Mouse (Mus musculus): ENCODE data around the gene Srpx2. TPM values are rescaled to one million over a fixed set of nuclear protein-coding genes. Genes with fewer than 3 reads are reported as not detected.

Srpx2 gene
- polyA plus RNA-seq, 1 experiment from 2014 or later, result 3.8 TPM

DNA sequence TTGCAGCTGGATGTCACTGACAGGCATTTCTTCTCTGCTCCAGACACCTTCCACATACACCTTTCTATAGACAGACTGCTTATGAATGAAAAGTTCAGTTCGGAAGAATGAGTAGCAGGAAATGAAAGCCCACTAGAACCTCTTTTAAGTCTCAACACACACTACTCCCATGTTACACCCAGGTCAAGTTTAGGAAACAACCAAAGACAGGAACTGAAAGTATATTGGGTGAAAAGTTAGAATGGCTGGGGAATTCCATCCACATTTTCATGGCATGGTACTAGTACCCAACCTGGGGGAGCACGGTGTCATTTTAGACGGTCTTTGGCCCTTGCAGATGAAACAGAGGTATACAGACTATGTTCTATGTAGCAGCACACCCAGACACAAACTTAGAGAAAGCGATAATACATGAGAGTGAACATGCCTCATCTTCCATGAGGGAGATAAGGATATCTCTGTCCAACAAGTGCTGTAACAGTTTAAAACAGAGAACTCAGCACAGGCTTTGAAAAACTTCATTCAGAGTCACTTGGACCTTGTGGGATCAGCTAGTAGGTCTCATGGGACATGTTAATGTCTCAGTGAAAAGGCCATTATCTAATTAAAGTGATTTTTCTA, 28.5 kb downstream of the Srpx2 start:
- WGBS, result 81% methylated on average over 4 of the region's 4 CpGs
- no peak overlapping the region for H3K9ac ChIP-seq
- no peaks in the 10 kb centered on the region for H3K4me1 ChIP-seq
- H3K27me3 ChIP-seq, result peaks cover 19% of the 10 kb centered on the region
- H3K9me3 ChIP-seq (replicated peaks), result no peaks in the 10 kb centered on the region
- H3K36me3 ChIP-seq, result no peaks in the 10 kb centered on the region
- H3K4me3 ChIP-seq (replicated peaks), result no peak overlapping the region
- no peak overlapping the region for H3K27ac ChIP-seq
- no peak for ATAC-seq (replicated peaks; ENCODE audit: low FRiP score)
- H3K4me2 ChIP-seq, result no peak overlapping the region

DNA sequence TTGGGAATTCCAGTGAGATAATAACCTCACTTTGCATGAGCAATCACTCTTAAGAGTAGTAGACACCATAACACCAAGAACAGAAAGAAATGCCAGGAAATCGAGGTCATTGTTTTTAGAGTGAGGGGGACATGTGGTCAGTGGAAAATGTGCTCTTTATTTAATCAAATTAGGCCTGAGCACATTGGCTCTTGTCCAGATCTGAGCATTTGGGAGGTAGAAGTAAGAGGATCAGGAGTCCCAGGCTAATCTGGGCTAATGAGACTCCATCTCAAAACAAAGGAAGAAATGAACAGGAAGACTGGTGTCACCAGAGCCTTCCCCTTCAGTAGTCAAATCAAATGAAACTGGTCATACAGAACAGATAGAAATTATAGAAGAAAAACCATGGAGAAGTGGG, 31.3 kb downstream of the Srpx2 start:
- no peak for ATAC-seq (replicated peaks; ENCODE audit: low FRiP score)
- Histone ChIP-seq H3K9me3 (replicated peaks) (no peaks in the 10 kb centered on the region), H3K27me3 (peaks cover 24% of the 10 kb centered on the region), H3K4me3 (replicated peaks) (no peak overlapping the region), H3K9ac (no peak overlapping the region), H3K36me3 (no peaks in the 10 kb centered on the region), H3K4me2 (no peak overlapping the region), H3K27ac (no peak overlapping the region), H3K4me1 (no peaks in the 10 kb centered on the region)
- 67% methylated on average over 1 of the region's 1 CpGs for WGBS

DNA sequence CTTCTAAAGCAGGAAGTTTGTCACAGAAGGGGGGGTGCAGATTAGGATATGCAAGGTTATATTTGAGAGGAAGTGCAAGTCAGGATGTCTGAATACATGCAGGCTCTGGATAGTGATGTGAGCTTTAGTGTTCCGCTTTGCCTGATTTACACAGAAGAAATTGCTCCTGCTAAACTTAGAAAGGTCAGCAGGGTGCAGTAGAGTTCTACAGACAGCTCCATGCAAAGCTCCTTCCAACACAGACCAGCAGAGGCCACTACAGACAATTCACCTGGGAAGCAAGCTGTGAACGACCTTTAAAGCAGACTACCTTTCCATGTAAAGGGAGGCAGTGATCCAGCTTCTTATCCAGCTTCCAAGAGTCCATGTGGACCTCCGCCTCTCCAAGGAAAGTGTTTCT, 39.2 kb downstream of the Srpx2 start:
- H3K9ac ChIP-seq, result no peak overlapping the region
- ATAC-seq (replicated peaks; ENCODE audit: low FRiP score), result peak; percentile 66; the same call in 1 of the 2 replicates
- H3K36me3 ChIP-seq, result no peaks in the 10 kb centered on the region
- WGBS, result 37% methylated on average over 3 of the region's 3 CpGs
- H3K27ac ChIP-seq, result no peak overlapping the region
- peaks cover 21% of the 10 kb centered on the region for H3K27me3 ChIP-seq
- no peak overlapping the region for H3K4me2 ChIP-seq
- H3K4me3 ChIP-seq (replicated peaks), result no peak overlapping the region
- no peaks in the 10 kb centered on the region for H3K9me3 ChIP-seq (replicated peaks)
- H3K4me1 ChIP-seq, result no peaks in the 10 kb centered on the region

DNA sequence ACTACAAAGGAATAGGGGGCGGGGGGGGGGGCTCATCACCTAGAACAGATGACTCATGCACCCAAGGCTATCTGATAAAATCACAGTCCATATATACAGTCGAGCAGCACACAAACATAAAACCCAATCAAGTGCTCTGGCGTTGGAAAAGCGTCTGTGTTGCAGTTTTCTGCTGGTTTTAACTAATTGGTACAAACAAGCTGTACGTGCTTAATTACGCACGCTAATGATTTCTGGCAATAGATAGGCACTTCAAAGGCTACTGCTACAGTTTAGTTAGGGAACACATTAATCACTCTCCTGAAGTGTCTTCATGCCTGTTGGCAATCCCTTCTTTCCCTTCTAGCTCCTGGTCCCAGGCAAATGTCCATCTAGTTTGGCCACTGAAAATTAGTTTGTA, 46.4 kb downstream of the Srpx2 start:
- Histone ChIP-seq H3K27me3 (peaks cover 20% of the 10 kb centered on the region), H3K9ac (no peak overlapping the region), H3K9me3 (replicated peaks) (no peaks in the 10 kb centered on the region), H3K27ac (no peak overlapping the region), H3K4me3 (replicated peaks) (no peak overlapping the region), H3K4me1 (no peaks in the 10 kb centered on the region), H3K4me2 (no peak overlapping the region), H3K36me3 (no peaks in the 10 kb centered on the region)
- WGBS, result 64% methylated on average over 7 of the region's 7 CpGs
- ATAC-seq (replicated peaks; ENCODE audit: low FRiP score), result no peak

DNA sequence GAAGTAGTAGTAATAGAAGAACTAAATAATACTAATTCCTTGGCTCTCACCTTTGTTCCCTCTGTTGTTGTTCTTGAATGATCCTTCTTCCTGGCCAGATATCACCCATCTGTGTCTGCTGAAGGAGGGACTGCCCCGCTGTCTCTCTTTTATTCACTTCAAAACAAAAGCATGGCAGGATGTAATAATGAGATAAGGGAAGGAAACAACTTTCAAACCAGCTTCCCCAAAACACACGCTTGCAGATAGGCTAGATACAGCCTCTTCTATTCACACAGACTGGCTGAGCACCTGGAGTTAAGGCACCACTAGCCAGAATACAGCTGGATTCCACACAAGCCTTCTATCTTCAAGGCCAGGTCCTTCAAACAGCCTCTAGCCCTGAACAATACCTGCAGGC, 52.4 kb downstream of the Srpx2 start:
- peaks cover 25% of the 10 kb centered on the region for H3K27me3 ChIP-seq
- H3K4me1 ChIP-seq, result no peaks in the 10 kb centered on the region
- no peak overlapping the region for H3K4me2 ChIP-seq
- no peak overlapping the region for H3K9ac ChIP-seq
- H3K9me3 ChIP-seq (replicated peaks), result no peaks in the 10 kb centered on the region
- no peak for ATAC-seq (replicated peaks; ENCODE audit: low FRiP score)
- no peak overlapping the region for H3K27ac ChIP-seq
- 65% methylated on average over 2 of the region's 2 CpGs for WGBS
- H3K36me3 ChIP-seq, result no peaks in the 10 kb centered on the region
- H3K4me3 ChIP-seq (replicated peaks), result no peak overlapping the region

DNA sequence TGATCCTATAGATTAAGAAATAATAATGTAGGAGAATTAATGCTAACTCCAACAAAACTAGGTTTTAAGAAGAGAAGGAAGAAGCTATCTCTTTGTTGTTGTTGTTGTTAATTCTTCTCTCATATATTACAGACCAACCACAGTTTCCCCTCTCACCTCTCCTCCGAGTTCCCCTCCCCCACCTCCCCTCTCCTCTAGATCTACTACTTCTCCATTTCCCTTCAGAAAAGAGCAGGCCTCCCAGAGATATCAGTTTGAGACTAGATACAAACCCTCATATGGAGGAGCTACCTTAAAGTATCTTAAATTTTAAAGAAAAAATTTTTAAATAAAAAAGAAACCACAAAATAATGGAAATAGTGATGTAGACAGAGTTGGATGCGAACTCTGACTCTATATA, 56.4 kb downstream of the Srpx2 start:
- Histone ChIP-seq H3K9me3 (replicated peaks) (no peaks in the 10 kb centered on the region), H3K27me3 (peaks cover 25% of the 10 kb centered on the region), H3K4me2 (no peak overlapping the region), H3K4me1 (no peaks in the 10 kb centered on the region), H3K36me3 (no peaks in the 10 kb centered on the region), H3K4me3 (replicated peaks) (no peak overlapping the region), H3K9ac (no peak overlapping the region), H3K27ac (no peak overlapping the region)
- 76% methylated on average over 2 of the region's 2 CpGs for WGBS
- ATAC-seq (replicated peaks; ENCODE audit: low FRiP score), result no peak

DNA sequence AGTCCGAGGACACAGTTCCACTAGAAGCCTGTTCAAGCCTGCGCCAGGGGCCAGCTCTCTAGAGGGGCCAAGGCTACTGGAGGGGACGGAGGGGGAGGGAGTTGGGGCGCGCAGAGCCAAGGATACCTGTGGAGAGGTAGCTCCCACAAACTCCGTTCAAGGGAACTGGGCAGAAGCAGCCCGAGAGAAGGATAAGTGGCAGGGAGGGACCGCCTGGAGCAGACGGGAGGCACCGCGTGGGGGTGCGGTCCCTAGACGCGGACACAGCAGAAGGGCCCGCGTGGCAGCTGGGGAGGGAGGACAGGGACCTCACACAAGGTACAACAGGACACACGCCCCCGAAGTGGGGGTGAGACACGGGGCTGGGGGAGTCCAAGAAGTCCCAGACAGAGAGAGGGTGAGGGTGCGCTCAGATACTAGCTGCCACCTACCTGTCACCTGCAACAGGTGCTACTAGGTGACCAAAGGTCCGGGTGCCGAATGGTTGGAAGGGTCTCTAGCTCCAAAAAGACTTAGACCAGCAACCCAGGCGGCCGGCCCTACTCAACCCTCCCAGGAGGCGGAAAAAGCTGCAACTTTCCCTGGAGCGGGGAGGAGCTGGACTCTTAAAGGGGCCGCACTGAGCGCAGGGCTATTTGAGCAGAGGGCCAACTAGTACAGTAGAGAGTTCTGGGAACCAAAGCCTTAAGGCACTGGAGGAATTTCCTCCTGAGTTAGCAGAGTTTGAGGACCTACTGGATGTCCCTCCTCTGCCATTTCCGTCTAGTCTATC, 73.2 kb downstream of the Srpx2 start, which contains the start of gene Sytl4:
TSS of gene Sytl4 (minus strand) at position 582 of the 772 bp plus-strand sequence.
- Histone ChIP-seq H3K4me2 (peak within 1 kb of the TSS; percentile 71), H3K9ac (peak within 1 kb of the TSS; percentile 49; the same call in 1 of the 2 replicates), H3K4me3 (replicated peaks) (peak within 1 kb of the TSS; percentile 54), H3K27me3 (peaks cover 36% of the 10 kb centered on the region; the same call in 1 of the 2 replicates), H3K36me3 (no peaks in the 10 kb centered on the region), H3K27ac (no peak within 1 kb of the TSS), H3K9me3 (replicated peaks) (no peaks in the 10 kb centered on the region), H3K4me1 (no peaks in the 10 kb centered on the region)
- peak; percentile 94 for ATAC-seq (replicated peaks; ENCODE audit: low FRiP score)
- WGBS, result 16% methylated on average over 29 of the region's 29 CpGs

Other genes with a start within 250 kb of the Srpx2 start
- 2.9 and 4.4 TPM in 2 replicates for gene Pcdh19, start 219.4 kb upstream of the Srpx2 start, polyA plus RNA-seq (2015; fragmentation: Nextera tagmentation; extraction: Ambion mirVana)
- 2.9 and 5.4 TPM in 2 replicates for gene Tnmd, start 57.4 kb upstream of the Srpx2 start, polyA plus RNA-seq (2015; fragmentation: Nextera tagmentation; extraction: Ambion mirVana)
- gene Tspan6, start 10.0 kb upstream of the Srpx2 start, polyA plus RNA-seq (2015; fragmentation: Nextera tagmentation; extraction: Ambion mirVana), result 163 and 186 TPM in 2 replicates
- gene Sytl4, start 73.4 kb downstream of the Srpx2 start, polyA plus RNA-seq (2015; fragmentation: Nextera tagmentation; extraction: Ambion mirVana), result 5.3 and 9.6 TPM in 2 replicates
- gene Cstf2, start 150.8 kb downstream of the Srpx2 start, polyA plus RNA-seq (2015; fragmentation: Nextera tagmentation; extraction: Ambion mirVana), result 47.7 and 49.1 TPM in 2 replicates

All from kidney, embryonic 15.5 days (tissue).